Mouse (Mus musculus): ENCODE results near the gene Cbll1. TPM values are rescaled to one million over a fixed set of nuclear protein-coding genes. Genes with fewer than 3 reads are reported as not detected.

Cbll1 gene
- 12.1 and 12.5 TPM in 2 replicates for polyA plus RNA-seq (2016; fragmentation: Nextera tagmentation; extraction: Ambion mirVana)

DNA sequence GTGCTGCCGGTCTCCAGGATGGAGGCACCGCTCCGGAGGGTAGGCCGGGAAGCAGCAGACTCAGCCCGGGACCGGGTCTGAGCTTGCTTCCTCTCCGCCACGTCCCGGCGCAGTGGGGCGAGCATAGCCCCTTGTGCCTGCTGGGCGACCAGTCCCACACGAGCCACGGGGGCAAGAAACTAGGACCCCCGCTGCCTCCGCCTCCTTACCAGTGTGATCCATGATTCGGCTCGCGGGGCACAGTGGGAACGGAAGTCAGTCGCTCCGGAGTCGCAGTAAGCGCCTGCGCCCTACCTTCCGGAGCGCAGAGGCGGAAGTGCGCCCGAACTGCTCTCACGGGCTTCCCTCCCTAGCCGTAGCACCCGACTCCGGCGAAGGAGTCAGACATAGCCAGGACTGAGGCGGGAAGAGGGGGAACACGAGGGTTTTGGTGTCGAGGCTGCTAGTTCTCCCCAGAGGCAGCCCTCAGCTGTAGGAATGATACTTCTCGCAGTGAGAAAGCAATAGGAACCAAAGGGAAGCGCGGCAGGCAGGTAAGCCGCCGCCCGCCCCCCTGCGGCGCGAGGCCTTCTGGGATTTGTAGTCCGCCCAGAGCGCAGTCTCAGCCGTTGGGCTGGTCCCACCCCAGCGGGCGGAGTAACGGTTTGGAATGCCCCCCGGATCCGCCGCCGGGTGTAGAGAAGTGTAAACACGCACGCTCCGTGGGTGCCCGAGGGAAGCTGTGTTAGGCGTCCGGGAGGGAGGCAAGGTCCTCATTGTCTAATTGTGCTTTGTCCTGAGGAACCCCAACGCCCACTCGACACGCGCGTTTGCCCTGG, at the start of gene Cbll1:
Gene Cbll1 (minus strand): TSS at position 303 of the 818 bp plus-strand sequence.
- peak within 1 kb of the TSS; percentile 88 for H3K4me3 ChIP-seq (replicated peaks)
- peak within 1 kb of the TSS; percentile 82 for H3K9ac ChIP-seq (replicated peaks)
- peaks cover under 1% of the 10 kb centered on the region for H3K36me3 ChIP-seq
- under 1% methylated on average over 68 of the region's 68 CpGs for WGBS
- H3K4me1 ChIP-seq (replicated peaks) = peaks cover 15% of the 10 kb centered on the region
- peak; percentile 98 for ATAC-seq (ENCODE audit: insufficient number of reproducible peaks, insufficient read depth, low FRiP score, low TSS enrichment, low read depth)
- H3K9me3 ChIP-seq = no peaks in the 10 kb centered on the region
- no peaks in the 10 kb centered on the region for H3K27me3 ChIP-seq
- peak within 1 kb of the TSS; percentile 69 for H3K4me2 ChIP-seq
- H3K27ac ChIP-seq = peak within 1 kb of the TSS; percentile 87

GRCm38 (mm10) chr12:31546061-31546460, 46.6 kb upstream of the Cbll1 start:
- H3K4me1 ChIP-seq (replicated peaks) = peaks cover 17% of the 10 kb centered on the region
- H3K9ac ChIP-seq (replicated peaks) = no peak overlapping the region
- H3K4me2 ChIP-seq = no peak overlapping the region
- peaks cover 7% of the 10 kb centered on the region; the same call in 1 of the 2 replicates for H3K27me3 ChIP-seq
- no peak overlapping the region for H3K4me3 ChIP-seq (replicated peaks)
- H3K36me3 ChIP-seq = no peaks in the 10 kb centered on the region
- H3K9me3 ChIP-seq = no peaks in the 10 kb centered on the region
- no peak overlapping the region for H3K27ac ChIP-seq
- 56% methylated on average over 1 of the region's 1 CpGs for WGBS
- ATAC-seq (ENCODE audit: insufficient number of reproducible peaks, insufficient read depth, low FRiP score, low TSS enrichment, low read depth) = no peak

- Histone ChIP-seq H3K4me3 (replicated peaks) (no peak overlapping the region), H3K4me2 (no peak overlapping the region), H3K9ac (replicated peaks) (no peak overlapping the region), H3K27me3 (peaks cover 4% of the 10 kb centered on the region; the same call in 1 of the 2 replicates), H3K36me3 (no peaks in the 10 kb centered on the region), H3K27ac (no peak overlapping the region), H3K9me3 (no peaks in the 10 kb centered on the region), H3K4me1 (replicated peaks) (peaks cover 17% of the 10 kb centered on the region)
- peak; percentile 59; the same call in 1 of the 2 replicates for ATAC-seq (ENCODE audit: insufficient number of reproducible peaks, insufficient read depth, low FRiP score, low TSS enrichment, low read depth)
- WGBS = 6% methylated on average over 2 of the region's 2 CpGs
Measured at GRCm38 (mm10) chr12:31545219-31545618, 45.8 kb upstream of the Cbll1 start.

- Histone ChIP-seq H3K36me3 (no peaks in the 10 kb centered on the region), H3K9me3 (no peaks in the 10 kb centered on the region), H3K4me1 (replicated peaks) (peaks cover 17% of the 10 kb centered on the region), H3K4me2 (no peak overlapping the region), H3K27me3 (peaks cover 2% of the 10 kb centered on the region; the same call in 1 of the 2 replicates), H3K9ac (replicated peaks) (no peak overlapping the region), H3K4me3 (replicated peaks) (no peak overlapping the region), H3K27ac (no peak overlapping the region)
- 65% methylated on average over 5 of the region's 5 CpGs for WGBS
- no peak for ATAC-seq (ENCODE audit: insufficient number of reproducible peaks, insufficient read depth, low FRiP score, low TSS enrichment, low read depth)
Measured at GRCm38 (mm10) chr12:31541541-31541940, 42.1 kb upstream of the Cbll1 start.

GRCm38 (mm10) chr12:31539783-31540182, 40.4 kb upstream of the Cbll1 start:
- no peak for ATAC-seq (ENCODE audit: insufficient number of reproducible peaks, insufficient read depth, low FRiP score, low TSS enrichment, low read depth)
- Histone ChIP-seq H3K27me3 (peaks cover 4% of the 10 kb centered on the region; the same call in 1 of the 2 replicates), H3K4me2 (no peak overlapping the region), H3K36me3 (no peaks in the 10 kb centered on the region), H3K4me3 (replicated peaks) (no peak overlapping the region), H3K9ac (replicated peaks) (no peak overlapping the region), H3K27ac (no peak overlapping the region), H3K9me3 (no peaks in the 10 kb centered on the region), H3K4me1 (replicated peaks) (peaks cover 9% of the 10 kb centered on the region)
- WGBS = 81% methylated on average over 2 of the region's 2 CpGs

GRCm38 (mm10) chr12:31537515-31538230, 38.3 kb upstream of the Cbll1 start:
- 62% methylated on average over 7 of the region's 7 CpGs for WGBS
- H3K9ac ChIP-seq (replicated peaks) = no peak overlapping the region

DNA sequence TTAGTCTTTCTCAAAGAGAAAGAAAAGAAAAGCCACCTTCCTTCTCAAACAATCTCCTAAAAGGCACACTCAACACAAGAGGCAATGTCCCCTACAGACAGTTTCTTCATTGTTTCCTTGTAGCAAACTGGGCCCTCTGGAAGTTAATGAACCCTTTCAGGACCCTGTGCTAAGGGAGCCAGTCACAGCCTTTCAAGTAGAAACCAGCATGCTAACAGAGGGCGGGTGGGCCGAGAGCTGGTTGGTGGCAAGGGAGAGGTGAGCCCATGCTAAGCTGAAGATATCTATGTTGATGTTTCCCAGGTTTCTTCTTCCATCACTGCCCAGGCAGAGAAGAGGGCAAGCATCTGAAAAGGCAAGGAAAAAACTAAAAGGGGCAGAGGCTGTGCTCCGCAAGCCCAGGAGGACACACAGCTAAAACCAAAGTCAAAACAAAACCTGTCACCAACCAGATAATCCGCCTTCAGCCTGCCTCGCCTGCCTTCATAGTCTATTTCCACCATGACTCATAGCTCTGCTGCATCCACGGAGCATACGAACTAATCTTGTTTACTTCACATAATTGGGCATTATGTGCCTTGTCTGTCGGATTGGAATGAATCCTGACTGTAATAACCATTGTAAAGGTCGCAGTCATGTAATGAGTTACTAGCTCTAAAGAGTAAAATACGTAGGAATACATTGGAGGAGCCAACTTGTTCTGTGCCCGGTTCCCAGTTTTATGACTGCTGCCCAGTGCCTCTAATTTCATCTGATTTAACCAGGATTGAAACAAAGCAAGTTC, 34.8 kb upstream of the Cbll1 start:
- H3K27ac ChIP-seq = peak overlapping the region; percentile 53; the same call in 1 of the 2 replicates
- no peaks in the 10 kb centered on the region for H3K36me3 ChIP-seq
- peaks cover 17% of the 10 kb centered on the region for H3K4me1 ChIP-seq (replicated peaks)
- no peaks in the 10 kb centered on the region for H3K9me3 ChIP-seq
- H3K4me2 ChIP-seq = no peak overlapping the region
- no peak for ATAC-seq (ENCODE audit: insufficient number of reproducible peaks, insufficient read depth, low FRiP score, low TSS enrichment, low read depth)
- H3K27me3 ChIP-seq = peaks cover 4% of the 10 kb centered on the region; the same call in 1 of the 2 replicates
- H3K9ac ChIP-seq (replicated peaks) = no peak overlapping the region
- H3K4me3 ChIP-seq (replicated peaks) = no peak overlapping the region
- 71% methylated on average over 11 of the region's 11 CpGs for WGBS

More at GRCm38 (mm10) chr12:31537515-31538230, 38.3 kb upstream of the Cbll1 start:
- peaks cover 17% of the 10 kb centered on the region for H3K4me1 ChIP-seq (replicated peaks)
- ATAC-seq (ENCODE audit: insufficient number of reproducible peaks, insufficient read depth, low FRiP score, low TSS enrichment, low read depth) = no peak
- H3K27me3 ChIP-seq = peaks cover 4% of the 10 kb centered on the region; the same call in 1 of the 2 replicates
- H3K27ac ChIP-seq = no peak overlapping the region
- H3K4me3 ChIP-seq (replicated peaks) = no peak overlapping the region
- H3K4me2 ChIP-seq = no peak overlapping the region
- no peaks in the 10 kb centered on the region for H3K9me3 ChIP-seq
- no peaks in the 10 kb centered on the region for H3K36me3 ChIP-seq

- Histone ChIP-seq H3K27ac (0 out of 2 replicates have a peak overlapping the region, but pooled peaks have one; percentile 53), H3K27me3 (peaks cover 4% of the 10 kb centered on the region; the same call in 1 of the 2 replicates), H3K9ac (replicated peaks) (no peak overlapping the region), H3K9me3 (no peaks in the 10 kb centered on the region), H3K4me1 (replicated peaks) (peaks cover 17% of the 10 kb centered on the region), H3K36me3 (no peaks in the 10 kb centered on the region), H3K4me3 (replicated peaks) (no peak overlapping the region), H3K4me2 (no peak overlapping the region)
- ATAC-seq (ENCODE audit: insufficient number of reproducible peaks, insufficient read depth, low FRiP score, low TSS enrichment, low read depth) = no peak
- WGBS = 26% methylated on average over 10 of the region's 10 CpGs
Measured at GRCm38 (mm10) chr12:31533218-31533908, 33.9 kb upstream of the Cbll1 start.

DNA sequence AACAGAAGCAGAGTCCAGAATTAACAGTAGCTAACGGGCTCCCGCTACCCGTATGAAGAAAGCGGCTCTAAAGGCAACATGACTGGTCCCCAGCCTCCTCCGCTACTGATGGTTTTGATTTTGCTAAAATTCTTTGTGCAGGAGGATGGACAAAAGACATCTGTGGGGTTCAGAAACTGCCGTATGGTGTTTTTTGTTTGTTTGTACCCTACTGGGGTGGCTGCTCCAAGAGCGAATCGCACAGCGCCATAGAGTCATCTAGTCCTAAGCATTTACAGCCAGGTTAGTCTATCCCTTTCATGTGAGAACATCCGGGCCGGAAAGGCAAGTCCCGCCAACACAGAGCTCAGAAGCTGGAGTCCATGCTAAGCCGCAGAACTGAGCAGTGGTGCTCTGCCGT, 32.6 kb upstream of the Cbll1 start:
- no peaks in the 10 kb centered on the region for H3K36me3 ChIP-seq
- H3K4me2 ChIP-seq = peak overlapping the region; percentile 17; the same call in 1 of the 2 replicates
- H3K9ac ChIP-seq (replicated peaks) = no peak overlapping the region
- no peak overlapping the region for H3K4me3 ChIP-seq (replicated peaks)
- ATAC-seq (ENCODE audit: insufficient number of reproducible peaks, insufficient read depth, low FRiP score, low TSS enrichment, low read depth) = no peak
- H3K27ac ChIP-seq = no peak overlapping the region
- 63% methylated on average over 14 of the region's 14 CpGs for WGBS
- peaks cover 4% of the 10 kb centered on the region; the same call in 1 of the 2 replicates for H3K27me3 ChIP-seq
- peaks cover 17% of the 10 kb centered on the region for H3K4me1 ChIP-seq (replicated peaks)
- H3K9me3 ChIP-seq = no peaks in the 10 kb centered on the region

DNA sequence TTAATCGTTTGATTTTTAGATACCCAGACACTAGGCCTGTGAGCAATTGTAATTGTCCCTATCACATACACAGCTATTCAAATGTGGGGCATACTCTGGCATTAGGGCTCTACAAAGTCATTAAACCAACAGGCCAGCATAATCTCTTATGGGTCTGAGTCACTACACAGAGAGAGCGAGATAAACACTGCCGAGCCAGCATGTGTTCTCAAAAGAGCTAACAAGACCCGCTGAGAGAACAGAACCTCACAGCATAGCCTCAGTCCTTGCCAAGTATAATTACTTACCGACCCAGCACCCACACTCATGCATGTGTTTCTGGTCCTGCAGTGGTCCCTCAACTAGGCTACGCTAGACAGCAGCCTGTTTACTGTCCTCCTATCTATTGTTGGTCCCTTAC, 28.0 kb upstream of the Cbll1 start:
- H3K4me2 ChIP-seq = no peak overlapping the region
- ATAC-seq (ENCODE audit: insufficient number of reproducible peaks, insufficient read depth, low FRiP score, low TSS enrichment, low read depth) = no peak
- no peaks in the 10 kb centered on the region for H3K4me1 ChIP-seq (replicated peaks)
- WGBS = 65% methylated on average over 6 of the region's 6 CpGs
- no peaks in the 10 kb centered on the region for H3K36me3 ChIP-seq
- no peaks in the 10 kb centered on the region for H3K9me3 ChIP-seq
- no peaks in the 10 kb centered on the region; the same call in 1 of the 2 replicates for H3K27me3 ChIP-seq
- no peak overlapping the region for H3K4me3 ChIP-seq (replicated peaks)
- no peak overlapping the region for H3K9ac ChIP-seq (replicated peaks)
- H3K27ac ChIP-seq = no peak overlapping the region
